Comparison of ENCODE assay signal across 31 mouse cellular contexts in genomic region chr11:22016341-22016740, GRCm38 (mm10). TPM values are rescaled to one million over a fixed set of nuclear protein-coding genes. Genes with fewer than 3 reads are reported as not detected.
A peak's percentile ranks its signal among the peaks of the same experiment; 100 is the strongest.
DNase-seq lines count a peak whose midpoint lies in the region; ATAC-seq and TF ChIP-seq lines count a peak whose summit lies in the region.
"Had no signal": no experiment of that assay in that cellular context is flagged by ENCODE, and none has a peak within 500 bp of the region (broad histone marks: within the 10 kb centered on the region; RNA-seq: fewer than 3 reads in every experiment).

No protein-coding gene starts in this region.

- peaks cover 5% of the 10 kb centered on the region for H3K36me3 ChIP-seq in forebrain, embryonic 12.5 days (replicated peaks)
- H3K36me3 ChIP-seq in forebrain, embryonic 15.5 days, result no peaks in the 10 kb centered on the region
- H3K36me3 ChIP-seq in heart, embryonic 10.5 days, result 0 out of 2 replicates have a peak, but pooled peaks cover 5% of the 10 kb centered on the region
- H3K36me3 ChIP-seq in midbrain, embryonic 12.5 days, result peaks cover 7% of the 10 kb centered on the region; the same call in 1 of the 2 replicates
- H3K36me3 ChIP-seq in midbrain, embryonic 10.5 days, result peaks cover 10% of the 10 kb centered on the region
- H3K36me3 ChIP-seq in liver, postnatal 0 days (replicated peaks; ENCODE audit: insufficient read depth, low read length), result no peaks in the 10 kb centered on the region
- H3K36me3 ChIP-seq: embryonic facial prominence, embryonic 10.5 days; G1E had no signal

- WGBS in forebrain, embryonic 12.5 days, result 11% methylated on average over 3 of the region's 3 CpGs
- WGBS in forebrain, embryonic 15.5 days, result 7% methylated on average over 3 of the region's 3 CpGs
- WGBS in heart, embryonic 10.5 days, result 86% methylated on average over 3 of the region's 3 CpGs
- 16% methylated on average over 3 of the region's 3 CpGs for WGBS in midbrain, embryonic 12.5 days
- WGBS in midbrain, embryonic 10.5 days, result 50% methylated on average over 3 of the region's 3 CpGs
- 75% methylated on average over 3 of the region's 3 CpGs for WGBS in liver, postnatal 0 days (ENCODE audit: insufficient replicate concordance)

- peaks cover 3% of the 10 kb centered on the region; the same call in 1 of the 2 replicates for H3K27me3 ChIP-seq in forebrain, embryonic 12.5 days
- 0 out of 2 replicates have a peak, but pooled peaks cover 4% of the 10 kb centered on the region for H3K27me3 ChIP-seq in forebrain, embryonic 15.5 days
- no peaks in the 10 kb centered on the region for H3K27me3 ChIP-seq in heart, embryonic 10.5 days (ENCODE audit: insufficient read depth, poor library complexity, severe bottlenecking)
- H3K27me3 ChIP-seq in midbrain, embryonic 12.5 days, result peaks cover 7% of the 10 kb centered on the region; the same call in 1 of the 2 replicates
- peaks cover 6% of the 10 kb centered on the region; the same call in 1 of the 2 replicates for H3K27me3 ChIP-seq in midbrain, embryonic 10.5 days (ENCODE audit: low read depth, poor library complexity, severe bottlenecking)
- H3K27me3 ChIP-seq in liver, postnatal 0 days (ENCODE audit: insufficient read depth, low read length), result no peaks in the 10 kb centered on the region
- H3K27me3 ChIP-seq: CH12.LX; embryonic facial prominence, embryonic 13.5 days had no signal

- no peak overlapping the region for H3K4me2 ChIP-seq in forebrain, embryonic 12.5 days
- no peak overlapping the region for H3K4me2 ChIP-seq in forebrain, embryonic 15.5 days (replicated peaks)
- no peak overlapping the region for H3K4me2 ChIP-seq in midbrain, embryonic 12.5 days (replicated peaks)
- no peak overlapping the region for H3K4me2 ChIP-seq in liver, postnatal 0 days (ENCODE audit: low read depth, low read length)
- H3K4me2 ChIP-seq: embryonic facial prominence, embryonic 13.5 days; heart, embryonic 13.5 days; hindbrain, embryonic 14.5 days had no signal

- TF ChIP-seq CTCF in brain, embryonic 14.5 days (IDR thresholded peaks at IDR 0.05; ENCODE audit: borderline replicate concordance, extremely low read depth, insufficient read depth, insufficient read length), result no peak
- TF ChIP-seq CTCF in liver, postnatal 0 days (IDR thresholded peaks at IDR 0.05; ENCODE audit: low read depth), result no peak

- no peak for TF ChIP-seq EP300 in liver, postnatal 0 days (IDR thresholded peaks at IDR 0.05; ENCODE audit: low read depth)

- no peak overlapping the region for H3K9ac ChIP-seq in forebrain, embryonic 12.5 days
- H3K9ac ChIP-seq in forebrain, embryonic 15.5 days (replicated peaks), result no peak overlapping the region
- no peak overlapping the region for H3K9ac ChIP-seq in midbrain, embryonic 12.5 days (replicated peaks)
- no peak overlapping the region for H3K9ac ChIP-seq in liver, postnatal 0 days (replicated peaks)
- H3K9ac ChIP-seq: embryonic facial prominence, embryonic 13.5 days; heart, embryonic 13.5 days; hindbrain, embryonic 14.5 days had no signal

- no peak for TF ChIP-seq POLR2A in brain, embryonic 14.5 days (IDR thresholded peaks at IDR 0.05; ENCODE audit: borderline replicate concordance, extremely low read depth, insufficient read depth, insufficient read length, poor library complexity, severe bottlenecking)

- no peaks in the 10 kb centered on the region for H3K9me3 ChIP-seq in forebrain, embryonic 12.5 days
- H3K9me3 ChIP-seq in forebrain, embryonic 15.5 days, result no peaks in the 10 kb centered on the region
- no peaks in the 10 kb centered on the region for H3K9me3 ChIP-seq in heart, embryonic 10.5 days
- no peaks in the 10 kb centered on the region for H3K9me3 ChIP-seq in midbrain, embryonic 12.5 days
- H3K9me3 ChIP-seq in midbrain, embryonic 10.5 days (replicated peaks), result peaks cover 5% of the 10 kb centered on the region; the same call in 1 of the 2 replicates
- H3K9me3 ChIP-seq in liver, postnatal 0 days (ENCODE audit: low read length), result no peaks in the 10 kb centered on the region
- H3K9me3 ChIP-seq: embryonic facial prominence, embryonic 10.5 days; embryonic facial prominence, embryonic 13.5 days; G1E; heart, embryonic 13.5 days had no signal

- no peak overlapping the region for H3K27ac ChIP-seq in forebrain, embryonic 12.5 days
- no peak overlapping the region for H3K27ac ChIP-seq in forebrain, embryonic 15.5 days (replicated peaks)
- H3K27ac ChIP-seq in heart, embryonic 10.5 days, result no peak overlapping the region
- H3K27ac ChIP-seq in midbrain, embryonic 12.5 days (replicated peaks), result no peak overlapping the region
- no peak overlapping the region for H3K27ac ChIP-seq in midbrain, embryonic 10.5 days (replicated peaks)
- no peak overlapping the region for H3K27ac ChIP-seq in liver, postnatal 0 days (ENCODE audit: low read depth)
- H3K27ac ChIP-seq: embryonic facial prominence, embryonic 10.5 days; embryonic facial prominence, embryonic 13.5 days; gastrocnemius, adult 2 months; heart, embryonic 13.5 days; hindbrain, embryonic 14.5 days; hindbrain, postnatal 0 days had no signal

- DNase-seq in heart, adult 11 months, result peak; percentile 30
- DNase-seq in heart, embryonic 10.5 days (ENCODE audit: low spot score), result no peak
- no peak for DNase-seq in midbrain, embryonic 10.5 days (ENCODE audit: low spot score)
- peak; percentile 83 for DNase-seq in brain, embryonic 14.5 days (ENCODE audit: low read depth)
- no peak for DNase-seq in liver, postnatal 0 days
- DNase-seq: adrenal gland, adult 2 months; adrenal gland, postnatal 14 days; B cell, adult 2 months; cerebellum, adult 11-12 months; cerebellum, adult 8-10 months; cerebellum, postnatal 10 days; cerebellum, postnatal 36 days; embryo, embryonic 11 days; gastrocnemius, adult 2 months; gastrocnemius, postnatal 14 days; heart, adult 18-20 months; heart, postnatal 14 days; heart, postnatal 4 days had no signal

- H3K4me1 ChIP-seq in forebrain, embryonic 12.5 days, result peaks cover 38% of the 10 kb centered on the region
- peaks cover 18% of the 10 kb centered on the region for H3K4me1 ChIP-seq in forebrain, embryonic 15.5 days
- H3K4me1 ChIP-seq in heart, embryonic 10.5 days, result no peaks in the 10 kb centered on the region
- peaks cover 26% of the 10 kb centered on the region for H3K4me1 ChIP-seq in midbrain, embryonic 12.5 days
- peaks cover 57% of the 10 kb centered on the region for H3K4me1 ChIP-seq in midbrain, embryonic 10.5 days
- no peaks in the 10 kb centered on the region for H3K4me1 ChIP-seq in liver, postnatal 0 days (ENCODE audit: insufficient read depth)
- H3K4me1 ChIP-seq: embryonic facial prominence, embryonic 13.5 days; heart, embryonic 13.5 days had no signal

- no peak overlapping the region for H3K4me3 ChIP-seq in forebrain, embryonic 12.5 days (replicated peaks)
- no peak overlapping the region for H3K4me3 ChIP-seq in forebrain, embryonic 15.5 days
- no peak overlapping the region for H3K4me3 ChIP-seq in heart, embryonic 10.5 days
- no peak overlapping the region for H3K4me3 ChIP-seq in midbrain, embryonic 12.5 days
- no peak overlapping the region for H3K4me3 ChIP-seq in midbrain, embryonic 10.5 days
- H3K4me3 ChIP-seq in liver, postnatal 0 days (ENCODE audit: low read depth, low read length), result no peak overlapping the region
- H3K4me3 ChIP-seq: embryonic facial prominence, embryonic 10.5 days; embryonic facial prominence, embryonic 13.5 days; erythroblast, embryonic 14.5 days; gastrocnemius, adult 2 months; heart, embryonic 13.5 days had no signal

- peak; percentile 58 for ATAC-seq in forebrain, embryonic 12.5 days (ENCODE audit: low FRiP score)
- no peak for ATAC-seq in forebrain, embryonic 15.5 days (replicated peaks)
- ATAC-seq in midbrain, embryonic 12.5 days (ENCODE audit: low FRiP score, low read depth), result peak; percentile 24; the same call in 1 of the 2 replicates
- ATAC-seq in liver, postnatal 0 days, result no peak
- ATAC-seq: hindbrain, postnatal 0 days; inflammation-experienced regulatory T-cells, adult 6 months; intestine, embryonic 16.5 days had no signal

RNA-seq across cellular contexts. Expression of gene Otx1, which starts 13.6 kb away (rescaled TPM):
- polyA plus RNA-seq in forebrain, embryonic 12.5 days (2016; fragmentation: Nextera tagmentation; extraction: Ambion mirVana), result 34.2 and 34.9 TPM in 2 replicates
- 9.8 and 10.6 TPM in 2 replicates for polyA plus RNA-seq in forebrain, embryonic 15.5 days (2015; fragmentation: Nextera tagmentation; extraction: Ambion mirVana)
- polyA plus RNA-seq in heart, embryonic 10.5 days (2016; fragmentation: Nextera tagmentation; extraction: Ambion mirVana), result 0.12 and 0.33 TPM in 2 replicates
- 26.8 and 42.7 TPM in 2 replicates for polyA plus RNA-seq in midbrain, embryonic 12.5 days (2016; fragmentation: Nextera tagmentation; extraction: Ambion mirVana)
- polyA plus RNA-seq in midbrain, embryonic 10.5 days (2016; fragmentation: Nextera tagmentation; extraction: Ambion mirVana), result 44.5 and 54.8 TPM in 2 replicates
- polyA plus RNA-seq in brain, embryonic 14.5 days (2012; rRNA removed), result 18.5 and 18.8 TPM in 2 replicates
- not detected in 2 replicates for polyA plus RNA-seq in liver, postnatal 0 days (2015; fragmentation: Nextera tagmentation; extraction: Ambion mirVana)
- polyA plus RNA-seq: adrenal gland, adult 2 months; erythroblast, embryonic 14.5 days; inflammation-experienced regulatory T-cells, adult 6 months; intestine, embryonic 16.5 days had no signal

Comparison
In these comparisons a context has a peak if more than half of its experiments do, and no peak if none do; other contexts are left out.
1. ATAC-seq: peak in forebrain, embryonic 12.5 days (single experiment) and midbrain, embryonic 12.5 days (single experiment); none in forebrain, embryonic 15.5 days (single experiment) and liver, postnatal 0 days (single experiment).
2. DNase-seq: peak in heart, adult 11 months (single experiment) and brain, embryonic 14.5 days (single experiment); none in heart, embryonic 10.5 days (single experiment), midbrain, embryonic 10.5 days (single experiment) and liver, postnatal 0 days (single experiment).